Mouse (Mus musculus): Measurements from ENCODE around the gene Snrnp200. TPM values are rescaled to one million over a fixed set of nuclear protein-coding genes. Genes with fewer than 3 reads are reported as not detected.
"Not testable (repeated sequence)": the region's sequence is repeated elsewhere in the genome, so short reads cannot be mapped to it uniquely, and the experiment has no call there.

Snrnp200 gene
- polyA plus RNA-seq, 1 experiment from 2014 or later, result 28.2 TPM

- H3K27me3 ChIP-seq (ENCODE audit: control insufficient read depth, insufficient read depth, low read depth, low read length), result no peaks in the 10 kb centered on the region
- H3K9ac ChIP-seq (ENCODE audit: low read depth, low read length), result peak within 1 kb of the TSS; percentile 95
- WGBS (ENCODE audit: insufficient replicate concordance), result 0% methylated on average over 49 of the region's 49 CpGs
- peak within 1 kb of the TSS; percentile 98 for H3K27ac ChIP-seq (ENCODE audit: low read length)
- H3K4me3 ChIP-seq (ENCODE audit: low read depth, low read length), result peak within 1 kb of the TSS; percentile 100
- H3K4me1 ChIP-seq (ENCODE audit: control insufficient read depth, low read depth, low read length), result peaks cover 12% of the 10 kb centered on the region
- H3K36me3 ChIP-seq (ENCODE audit: control insufficient read depth, insufficient read depth), result no peaks in the 10 kb centered on the region
- peak; percentile 96 for ATAC-seq (ENCODE audit: low read depth)
- peak within 1 kb of the TSS; percentile 89 for H3K4me2 ChIP-seq (ENCODE audit: low read depth, low read length)
- no peaks in the 10 kb centered on the region for H3K9me3 ChIP-seq (replicated peaks; ENCODE audit: control insufficient read depth, low read length)
Observed at GRCm38 (mm10) chr2:127269491-127270299, 61.5 kb downstream of the Snrnp200 start, which contains the start of gene Stard7. Gene Stard7 (plus strand): TSS chr2:127270218.

DNA sequence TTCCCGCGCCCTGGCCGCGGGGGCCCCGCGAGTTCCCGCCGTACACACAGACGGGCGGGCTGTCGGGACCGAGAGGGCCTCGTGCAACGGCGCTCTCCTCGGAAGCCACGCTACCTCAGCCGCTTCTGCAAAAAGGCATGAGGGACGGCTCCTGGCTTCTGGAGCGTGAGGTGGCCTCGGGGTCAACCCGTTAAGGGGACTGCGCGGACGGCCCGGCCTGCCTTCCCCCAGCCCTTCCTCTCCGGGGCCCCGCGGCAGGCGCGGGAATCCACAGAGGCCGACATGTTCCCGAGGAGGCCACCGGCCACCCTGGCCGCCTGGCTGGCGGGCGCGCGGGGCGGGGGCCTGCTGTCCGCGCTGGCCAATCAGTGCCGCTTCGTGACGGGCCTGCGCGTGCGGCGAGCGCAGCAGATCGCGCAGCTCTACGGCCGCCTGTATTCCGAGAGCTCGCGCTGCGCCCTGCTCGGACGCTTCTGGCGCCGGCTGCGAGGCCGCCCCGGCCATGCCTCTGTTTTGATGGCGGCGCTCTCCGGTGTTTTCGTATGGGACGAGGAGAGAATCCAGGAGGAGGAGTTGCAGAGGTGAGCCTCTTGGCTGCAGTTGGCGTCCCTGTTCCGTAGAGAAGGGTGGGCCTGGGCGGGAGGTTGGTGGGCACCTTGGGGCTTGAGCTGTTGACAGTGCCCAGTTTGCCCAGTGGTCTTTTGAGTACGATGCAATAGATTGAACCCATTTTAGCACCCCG lies 62.3 kb downstream of the Snrnp200 start:
- under 1% methylated on average over 73 of the region's 75 CpGs for WGBS (ENCODE audit: insufficient replicate concordance)
- no peaks in the 10 kb centered on the region for H3K9me3 ChIP-seq (replicated peaks; ENCODE audit: control insufficient read depth, low read length)

GRCm38 (mm10) chr2:127271042-127271515 lies 62.9 kb downstream of the Snrnp200 start:
- Histone ChIP-seq H3K9ac (ENCODE audit: low read depth, low read length) (peak overlapping the region; percentile 95), H3K36me3 (ENCODE audit: control insufficient read depth, insufficient read depth) (no peaks in the 10 kb centered on the region), H3K4me1 (ENCODE audit: control insufficient read depth, low read depth, low read length) (peaks cover 18% of the 10 kb centered on the region), H3K9me3 (replicated peaks; ENCODE audit: control insufficient read depth, low read length) (no peaks in the 10 kb centered on the region), H3K4me3 (ENCODE audit: low read depth, low read length) (peak overlapping the region; percentile 100), H3K27me3 (ENCODE audit: control insufficient read depth, insufficient read depth, low read depth, low read length) (no peaks in the 10 kb centered on the region), H3K4me2 (ENCODE audit: low read depth, low read length) (peak overlapping the region; percentile 89), H3K27ac (ENCODE audit: low read length) (peak overlapping the region; percentile 98)
- no peak for ATAC-seq (ENCODE audit: low read depth)
- WGBS (ENCODE audit: insufficient replicate concordance), result 7% methylated on average over 8 of the region's 8 CpGs

More for the DNA sequence above, 62.3 kb downstream of the Snrnp200 start:
- Histone ChIP-seq H3K36me3 (ENCODE audit: control insufficient read depth, insufficient read depth) (no peaks in the 10 kb centered on the region), H3K27ac (ENCODE audit: low read length) (peak overlapping the region; percentile 98), H3K27me3 (ENCODE audit: control insufficient read depth, insufficient read depth, low read depth, low read length) (no peaks in the 10 kb centered on the region), H3K9ac (ENCODE audit: low read depth, low read length) (peak overlapping the region; percentile 95), H3K4me1 (ENCODE audit: control insufficient read depth, low read depth, low read length) (peaks cover 16% of the 10 kb centered on the region), H3K4me2 (ENCODE audit: low read depth, low read length) (peak overlapping the region; percentile 89), H3K4me3 (ENCODE audit: low read depth, low read length) (peak overlapping the region; percentile 100)
- peak; percentile 91 for ATAC-seq (ENCODE audit: low read depth)

- H3K9me3 ChIP-seq (replicated peaks; ENCODE audit: control insufficient read depth, low read length); H3K27me3 ChIP-seq (ENCODE audit: control insufficient read depth, insufficient read depth, low read depth, low read length); ATAC-seq (ENCODE audit: low read depth); H3K27ac ChIP-seq (ENCODE audit: low read length); H3K9ac ChIP-seq (ENCODE audit: low read depth, low read length); H3K36me3 ChIP-seq (ENCODE audit: control insufficient read depth, insufficient read depth): not testable (repeated sequence)
- Histone ChIP-seq H3K4me3 (ENCODE audit: low read depth, low read length) (peak overlapping the region; percentile 100; the same call in 1 of the 2 replicates), H3K4me2 (ENCODE audit: low read depth, low read length) (peak overlapping the region; percentile 89), H3K4me1 (ENCODE audit: control insufficient read depth, low read depth, low read length) (peaks cover 23% of the 10 kb centered on the region)
- WGBS (ENCODE audit: insufficient replicate concordance), result 73% methylated on average over 4 of the region's 4 CpGs
Observed at GRCm38 (mm10) chr2:127272049-127272448, 63.9 kb downstream of the Snrnp200 start.

- 91% methylated on average over 3 of the region's 3 CpGs for WGBS (ENCODE audit: insufficient replicate concordance)
- H3K4me1 ChIP-seq (ENCODE audit: control insufficient read depth, low read depth, low read length), result peaks cover 23% of the 10 kb centered on the region
- no peak for ATAC-seq (ENCODE audit: low read depth)
- H3K4me2 ChIP-seq (ENCODE audit: low read depth, low read length), result no peak overlapping the region
- no peaks in the 10 kb centered on the region for H3K36me3 ChIP-seq (ENCODE audit: control insufficient read depth, insufficient read depth)
- no peaks in the 10 kb centered on the region for H3K27me3 ChIP-seq (ENCODE audit: control insufficient read depth, insufficient read depth, low read depth, low read length)
- H3K9me3 ChIP-seq (replicated peaks; ENCODE audit: control insufficient read depth, low read length), result no peaks in the 10 kb centered on the region
- H3K4me3 ChIP-seq (ENCODE audit: low read depth, low read length), result no peak overlapping the region
- H3K9ac ChIP-seq (ENCODE audit: low read depth, low read length), result no peak overlapping the region
- no peak overlapping the region for H3K27ac ChIP-seq (ENCODE audit: low read length)
Observed at GRCm38 (mm10) chr2:127272806-127273205, 64.6 kb downstream of the Snrnp200 start.

DNA sequence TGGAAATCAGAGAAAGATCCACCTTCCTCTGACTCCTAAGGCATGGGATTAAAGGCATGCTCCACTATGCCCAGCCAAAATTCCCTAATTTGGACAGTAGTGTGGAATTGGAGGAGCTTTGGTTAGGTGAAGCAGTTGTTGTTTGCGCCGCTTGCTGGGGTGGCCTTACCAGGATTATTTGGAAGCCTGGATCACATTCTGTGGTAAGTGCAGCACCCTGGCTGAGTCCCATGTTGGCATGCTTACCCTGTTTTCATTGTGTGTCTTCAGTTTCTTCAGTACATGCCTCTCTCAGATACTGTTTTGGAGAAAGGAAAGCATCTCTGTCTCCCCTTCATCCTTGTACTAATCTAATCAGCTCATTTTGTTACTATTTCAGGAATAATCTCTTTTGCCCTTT lies 66.4 kb downstream of the Snrnp200 start:
- Histone ChIP-seq H3K4me3 (ENCODE audit: low read depth, low read length) (no peak overlapping the region), H3K4me2 (ENCODE audit: low read depth, low read length) (peak overlapping the region; percentile 15; the same call in 1 of the 2 replicates), H3K9me3 (replicated peaks; ENCODE audit: control insufficient read depth, low read length) (no peaks in the 10 kb centered on the region), H3K27ac (ENCODE audit: low read length) (no peak overlapping the region; the same call in 1 of the 2 replicates), H3K36me3 (ENCODE audit: control insufficient read depth, insufficient read depth) (no peaks in the 10 kb centered on the region), H3K27me3 (ENCODE audit: control insufficient read depth, insufficient read depth, low read depth, low read length) (no peaks in the 10 kb centered on the region), H3K9ac (ENCODE audit: low read depth, low read length) (no peak overlapping the region), H3K4me1 (ENCODE audit: control insufficient read depth, low read depth, low read length) (peaks cover 25% of the 10 kb centered on the region)
- 88% methylated on average over 2 of the region's 2 CpGs for WGBS (ENCODE audit: insufficient replicate concordance)
- ATAC-seq (ENCODE audit: low read depth), result no peak

DNA sequence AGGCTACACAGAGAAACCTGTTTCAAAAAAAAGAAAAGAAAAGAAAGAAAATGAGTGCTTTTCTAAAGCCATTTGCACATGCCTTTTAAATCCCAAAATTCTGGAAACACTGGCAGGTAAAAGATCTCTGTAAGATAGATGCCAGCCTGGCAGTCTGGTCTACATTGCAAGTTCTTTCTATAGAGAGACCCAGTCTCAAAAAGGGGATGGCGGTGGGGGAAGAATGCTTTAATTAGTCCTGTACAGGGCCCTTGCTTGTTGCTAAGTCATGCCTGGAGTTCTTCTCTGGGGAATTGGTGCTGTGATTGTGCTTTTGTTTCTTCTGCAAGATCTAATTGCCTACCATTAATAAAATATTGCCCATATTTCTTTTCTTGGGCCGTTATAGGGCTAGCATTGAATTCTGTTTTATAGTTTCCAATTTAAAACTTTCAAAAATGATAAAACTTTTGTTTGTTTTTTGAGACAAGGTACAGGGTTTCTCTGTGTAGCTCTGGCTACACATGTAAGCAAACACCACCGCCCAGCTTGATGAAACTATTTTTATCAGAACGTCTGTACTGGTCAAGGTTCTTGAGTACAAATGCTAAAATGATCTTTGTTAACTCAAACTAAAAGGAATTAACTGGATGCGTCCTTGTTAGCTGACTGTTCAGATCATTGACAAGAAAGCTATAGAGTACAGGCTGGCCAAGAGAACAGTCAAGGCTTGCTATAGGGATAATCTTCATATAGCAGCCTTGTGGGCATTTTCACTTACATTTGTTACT lies 67.5 kb downstream of the Snrnp200 start:
- no peak overlapping the region for H3K27ac ChIP-seq (ENCODE audit: low read length)
- H3K4me2 ChIP-seq (ENCODE audit: low read depth, low read length), result no peak overlapping the region
- 73% methylated on average over 5 of the region's 5 CpGs for WGBS (ENCODE audit: insufficient replicate concordance)
- peaks cover 25% of the 10 kb centered on the region for H3K4me1 ChIP-seq (ENCODE audit: control insufficient read depth, low read depth, low read length)
- H3K36me3 ChIP-seq (ENCODE audit: control insufficient read depth, insufficient read depth), result no peaks in the 10 kb centered on the region
- H3K27me3 ChIP-seq (ENCODE audit: control insufficient read depth, insufficient read depth, low read depth, low read length), result no peaks in the 10 kb centered on the region
- H3K9ac ChIP-seq (ENCODE audit: low read depth, low read length), result no peak overlapping the region
- H3K9me3 ChIP-seq (replicated peaks; ENCODE audit: control insufficient read depth, low read length), result no peaks in the 10 kb centered on the region
- no peak overlapping the region for H3K4me3 ChIP-seq (ENCODE audit: low read depth, low read length)
- ATAC-seq (ENCODE audit: low read depth), result no peak

- Histone ChIP-seq H3K36me3 (ENCODE audit: control insufficient read depth, insufficient read depth) (no peaks in the 10 kb centered on the region), H3K4me1 (ENCODE audit: control insufficient read depth, low read depth, low read length) (peaks cover 17% of the 10 kb centered on the region), H3K4me3 (ENCODE audit: low read depth, low read length) (no peak overlapping the region), H3K27me3 (ENCODE audit: control insufficient read depth, insufficient read depth, low read depth, low read length) (no peaks in the 10 kb centered on the region), H3K9me3 (replicated peaks; ENCODE audit: control insufficient read depth, low read length) (no peaks in the 10 kb centered on the region), H3K4me2 (ENCODE audit: low read depth, low read length) (no peak overlapping the region), H3K9ac (ENCODE audit: low read depth, low read length) (no peak overlapping the region), H3K27ac (ENCODE audit: low read length) (peak overlapping the region; percentile 33; the same call in 1 of the 2 replicates)
- ATAC-seq (ENCODE audit: low read depth), result no peak
Observed at GRCm38 (mm10) chr2:127278162-127278561, 70.0 kb downstream of the Snrnp200 start.

All from liver, embryonic 16.5 days (tissue).